Mouse (Mus musculus) CH12.LX (cell line): ENCODE measurements around the gene Cep97. TPM values are rescaled to one million over a fixed set of nuclear protein-coding genes. Genes with fewer than 3 reads are reported as not detected.

Experiments used
- DNase-seq: peaks from one replicate; pipeline ENCODE4 v3.0.0-alpha.2; 2013; ENCODE audit errors: extremely low read depth
- H3K27ac ChIP-seq: 2 replicates; pipeline ENCODE4 v1.5.1; 2012; ENCODE audit warnings: low read depth, mild to moderate bottlenecking, control low read depth, moderate library complexity; ENCODE audit not compliant: insufficient read depth
- H3K27me3 ChIP-seq: replicated peaks from 2 replicates; pipeline ENCODE3; 2012; ENCODE audit warnings: inconsistent platforms
- H3K36me3 ChIP-seq, 2 experiments: replicated peaks in 1 of 2; 2 replicates each; pipeline versions ENCODE3 to v1.6.1; 2012; ENCODE audit warnings: inconsistent platforms in 1 of 2, low read length in 1 of 2, mild to moderate bottlenecking in 1 of 2, mixed read lengths in 1 of 2, moderate library complexity in 1 of 2; ENCODE audit not compliant: control insufficient read depth in 1 of 2, insufficient read depth in 1 of 2
- H3K4me1 ChIP-seq, 2 experiments: 2 replicates each; pipeline ENCODE4 v1.6.1; 2012; ENCODE audit warnings: inconsistent platforms in 1 of 2, moderate library complexity in 1 of 2; ENCODE audit not compliant: insufficient read depth in 2 of 2, control insufficient read depth in 1 of 2
- H3K4me2 ChIP-seq: 2 replicates; pipeline ENCODE4 v1.6.1; 2012; ENCODE audit warnings: low read depth, mild to moderate bottlenecking, control low read depth; ENCODE audit not compliant: poor library complexity, insufficient read depth, severe bottlenecking
- H3K4me3 ChIP-seq, 3 experiments: fragments of 150-350 bp in 1 of 3; sonication (generic) in 1 of 3; replicated peaks in 1 of 3; 2 replicates each; pipeline versions ENCODE3 to v1.5.1; 2011 to 2012; ENCODE audit warnings: low read depth in 2 of 3, low read length in 2 of 3, mild to moderate bottlenecking in 2 of 3, moderate library complexity in 2 of 3, control low read depth in 1 of 3, improper control_type of control experiment in 1 of 3, inconsistent platforms in 1 of 3, mixed read lengths in 1 of 3; ENCODE audit not compliant: poor library complexity in 1 of 3
- H3K79me2 ChIP-seq: replicated peaks from 2 replicates; pipeline ENCODE4 v1.6.1; 2012; ENCODE audit warnings: mild to moderate bottlenecking, moderate library complexity; ENCODE audit not compliant: control insufficient read depth, poor library complexity, insufficient read depth, severe bottlenecking; ENCODE audit errors: extremely low read depth
- H3K9ac ChIP-seq: 2 replicates; pipeline ENCODE4 v1.6.1; 2012; ENCODE audit warnings: low read depth, mild to moderate bottlenecking, control low read depth, moderate library complexity; ENCODE audit not compliant: insufficient read depth
- H3K9me3 ChIP-seq: replicated peaks from 2 replicates; pipeline ENCODE3; 2012; ENCODE audit warnings: low read length, inconsistent platforms, mixed read lengths
- JUN ChIP-seq: IDR thresholded peaks from 2 replicates; pipeline ENCODE4 v1.6.1; 2011; ENCODE audit warnings: low read depth, mild to moderate bottlenecking, low read length, improper control_type of control experiment, moderate library complexity; ENCODE audit not compliant: insufficient read depth
- SIN3A ChIP-seq: IDR thresholded peaks from 2 replicates; pipeline ENCODE4 v1.6.1; 2012; ENCODE audit warnings: low read length, improper control_type of control experiment, inconsistent platforms
- ZKSCAN1 ChIP-seq: IDR thresholded peaks from 2 replicates; pipeline ENCODE4 v1.6.1; 2012; ENCODE audit warnings: low read depth, inconsistent platforms, low read length, improper control_type of control experiment, borderline replicate concordance
- ZMIZ1 ChIP-seq: IDR thresholded peaks from 2 replicates; pipeline ENCODE4 v1.6.1; 2012; ENCODE audit warnings: low read depth, mild to moderate bottlenecking, inconsistent platforms, low read length, improper control_type of control experiment
- dilution Hi-C: fragments of 300-500 bp; cut with MboI; formaldehyde crosslinking; loops from 2 replicates; pipeline ENCODE4 v1.14.3; 2020; ENCODE audit warnings: low sequenced_read_pairs; ENCODE audit not compliant: extremely low pct_unique_long_range_greater_than_20kb, extremely low pct_ligation_motif_present
- in situ Hi-C: fragments of 300-500 bp; cut with MboI; formaldehyde crosslinking; loops from 3 replicates; pipeline ENCODE4 v1.14.3; 2019; ENCODE audit warnings: low sequenced_read_pairs, low pct_ligation_motif_present, low pct_unique_long_range_greater_than_20kb, mixed read lengths
- polyA plus RNA-seq: library from polyadenylated mRNA; unstranded; fragments of >175 nt; gene quantifications from 2 replicates; pipeline ENCODE4 v1.2.1, GENCODE M21; 2012; ENCODE audit warnings: low read depth; ENCODE audit not compliant: insufficient read length
- total RNA-seq, 2 experiments: library from RNA; depleted of rRNA; stranded (reverse); fragments of 300-350 nt in 1 of 2; fragments of >200 nt in 1 of 2; gene quantifications; 2 replicates each; pipeline ENCODE4 v1.2.3; 2012 to 2014

The Cep97 gene
- total and polyA plus RNA-seq, 3 experiments = 19.2 to 27.5 (median 24.9) TPM

DNA sequence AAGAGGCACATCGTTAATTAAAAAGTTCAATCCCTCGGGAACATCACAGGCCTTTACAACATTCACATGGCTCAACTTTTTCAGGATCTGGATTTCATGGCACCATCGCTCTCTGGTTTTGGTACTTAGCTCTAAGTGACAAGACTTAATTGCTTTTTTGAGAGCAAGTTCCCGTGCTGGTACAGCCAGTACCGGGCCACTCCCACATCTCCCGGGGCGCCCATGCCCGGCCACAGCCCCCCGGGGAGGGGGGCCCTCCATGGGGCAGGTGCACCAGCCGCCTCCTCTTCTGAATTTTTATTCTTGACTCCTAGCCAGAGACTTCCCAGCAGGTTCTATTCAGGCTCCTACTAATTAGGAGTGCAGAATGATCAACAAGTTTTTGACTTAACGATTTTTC is 50.4 kb downstream of the Cep97 start:
- no peak overlapping the region for H3K4me3 ChIP-seq
- dilution Hi-C loops = no loop called here
- no peaks in the 10 kb centered on the region for H3K9me3 ChIP-seq
- H3K4me2 ChIP-seq = no peak overlapping the region
- H3K79me2 ChIP-seq = peaks cover 6% of the 10 kb centered on the region
- no peak overlapping the region for H3K9ac ChIP-seq
- H3K27ac ChIP-seq = no peak overlapping the region
- DNase-seq = no peak
- H3K27me3 ChIP-seq = no peaks in the 10 kb centered on the region
- peaks cover 39 to 77% of the 10 kb centered on the region in 2 experiments for H3K36me3 ChIP-seq
- no peak for TF ChIP-seq JUN
- TF ChIP-seq, all 38 proteins: peak for 0
- peaks cover 4 to 46% of the 10 kb centered on the region in 2 experiments for H3K4me1 ChIP-seq
- in situ Hi-C loops = no loop called here

DNA sequence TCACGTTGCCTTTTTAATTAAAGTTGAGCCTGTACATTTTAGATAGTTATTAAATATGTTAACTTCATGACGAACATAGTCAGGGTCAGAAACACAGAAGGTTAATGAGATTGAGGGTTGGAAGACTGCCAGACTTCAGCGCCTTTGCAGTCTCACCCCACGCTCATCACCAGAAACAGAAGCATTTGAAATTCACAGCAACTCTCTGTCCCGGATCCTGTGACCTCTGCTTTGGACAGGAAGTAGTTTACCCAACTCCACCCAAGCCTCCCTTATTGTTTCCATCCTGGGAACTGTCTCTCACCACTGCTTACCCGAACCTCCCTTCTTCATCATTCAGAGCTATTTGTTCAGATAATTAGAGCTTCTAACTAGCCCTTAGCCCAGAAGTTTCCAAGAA is 58.6 kb downstream of the Cep97 start:
- no peak for DNase-seq
- H3K79me2 ChIP-seq = no peaks in the 10 kb centered on the region
- no peak overlapping the region for H3K4me2 ChIP-seq
- H3K9ac ChIP-seq = no peak overlapping the region
- peaks cover 13 to 72% of the 10 kb centered on the region in 2 experiments for H3K36me3 ChIP-seq
- TF ChIP-seq ZKSCAN1 = no peak
- peaks cover 0 to 7% of the 10 kb centered on the region in 2 experiments; a peak in 1 of 4 replicates for H3K4me1 ChIP-seq
- no peaks in the 10 kb centered on the region for H3K27me3 ChIP-seq
- in situ Hi-C loops = no loop called here
- H3K9me3 ChIP-seq = no peaks in the 10 kb centered on the region
- no peak overlapping the region for H3K4me3 ChIP-seq
- dilution Hi-C loops = no loop called here
- H3K27ac ChIP-seq = no peak overlapping the region

DNA sequence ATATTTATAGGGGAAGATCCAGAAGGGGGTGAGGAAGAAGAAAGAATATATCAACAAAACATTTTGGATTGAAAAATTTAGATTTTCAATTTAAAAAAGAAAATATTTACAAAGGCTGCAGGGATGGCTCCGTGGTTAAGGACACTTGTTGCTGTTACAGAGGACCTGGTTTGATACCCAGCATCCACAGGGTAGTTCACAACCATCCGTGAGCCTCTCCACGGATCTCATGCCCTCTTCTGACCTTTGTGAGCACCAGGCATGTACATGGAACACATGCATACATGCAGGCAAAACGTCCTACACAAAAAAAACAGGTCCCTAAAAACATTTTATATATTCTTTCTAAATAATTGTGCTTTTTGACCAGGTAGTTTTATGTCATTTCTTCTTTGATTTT is 70.8 kb downstream of the Cep97 start:
- Histone ChIP-seq H3K9ac (no peak overlapping the region), H3K27ac (no peak overlapping the region), H3K9me3 (no peaks in the 10 kb centered on the region), H3K79me2 (peaks cover 19% of the 10 kb centered on the region), H3K36me3 (peaks cover 37 to 67% of the 10 kb centered on the region in 2 experiments), H3K4me1 (peaks cover 0 to 9% of the 10 kb centered on the region in 2 experiments; a peak in 3 of 4 replicates), H3K4me3 (no peak overlapping the region), H3K4me2 (peak overlapping the region; percentile 7; the same call in 1 of the 2 replicates), H3K27me3 (no peaks in the 10 kb centered on the region)
- in situ Hi-C loops (loop anchor here (25.0 kb wide), 1 partner anchor 727 kb away; no protein-coding TSS in a partner anchor), dilution Hi-C loops (no loop called here)
- TF ChIP-seq SIN3A (0 out of 2 replicates have a peak, but pooled peaks have one; percentile 25), ZMIZ1 (no peak)
- DNase-seq = no peak
